Mouse (Mus musculus) left cerebral cortex, postnatal 14 days (tissue): ENCODE data around the gene Csnk2a1. TPM values are rescaled to one million over a fixed set of nuclear protein-coding genes. Genes with fewer than 3 reads are reported as not detected.
"Not testable (repeated sequence)": the region's sequence is repeated elsewhere in the genome, so short reads cannot be mapped to it uniquely, and the experiment has no call there.

Experiments
- DNase-seq, 2 experiments: peaks; one replicate each; pipeline ENCODE4 v3.0.0; 2021 to 2022; ENCODE audit warnings: low spot score in 2 of 2, mixed read lengths in 1 of 2
- intact Hi-C: fragments of 180-260 bp; cut with DNase I; formaldehyde crosslinking; loops from one replicate; pipeline ENCODE4 v1.15.1; 2025
- total RNA-seq, 2 experiments: library from RNA; stranded (reverse); gene quantifications; 2 replicates each; pipeline ENCODE4 v1.2.3; 2021

Csnk2a1 gene
- total RNA-seq, 2 experiments from 2014 or later: 107 TPM

- intact Hi-C loops: no loop called here
- no peak for DNase-seq
Measured at GRCm38 (mm10) chr2:152225536-152225935, 1.1 kb upstream of the Csnk2a1 start.

- peak; percentile 58 to 60 for DNase-seq
- intact Hi-C loops: no loop called here
Measured at GRCm38 (mm10) chr2:152227051-152227481, 427 bp downstream of the Csnk2a1 start.

GRCm38 (mm10) chr2:152230046-152230445 lies 3.4 kb downstream of the Csnk2a1 start:
- intact Hi-C loops: no loop called here
- DNase-seq: peak in 1 of 2 experiments; percentile 23

GRCm38 (mm10) chr2:152237926-152238325 lies 11.3 kb downstream of the Csnk2a1 start:
- DNase-seq: no peak
- intact Hi-C loops: no loop called here

- intact Hi-C loops: no loop called here
- DNase-seq: no peak
Measured at GRCm38 (mm10) chr2:152240580-152240979, 13.9 kb downstream of the Csnk2a1 start.

- intact Hi-C loops: no loop called here
- DNase-seq: no peak
Measured at GRCm38 (mm10) chr2:152247213-152247612, 20.6 kb downstream of the Csnk2a1 start.

GRCm38 (mm10) chr2:152250511-152250910 lies 23.9 kb downstream of the Csnk2a1 start:
- no peak for DNase-seq
- intact Hi-C loops: no loop called here

- no peak for DNase-seq
- intact Hi-C loops: no loop called here
Measured at GRCm38 (mm10) chr2:152259739-152260138, 33.1 kb downstream of the Csnk2a1 start.

GRCm38 (mm10) chr2:152273639-152274038 lies 47.0 kb downstream of the Csnk2a1 start:
- DNase-seq: no peak
- intact Hi-C loops: no loop called here

- intact Hi-C loops: no loop called here
- no peak for DNase-seq
Measured at GRCm38 (mm10) chr2:152281407-152281806, 54.8 kb downstream of the Csnk2a1 start.

GRCm38 (mm10) chr2:152287560-152287959 lies 60.9 kb downstream of the Csnk2a1 start:
- no peak for DNase-seq
- intact Hi-C loops: no loop called here

GRCm38 (mm10) chr2:152288046-152288445 lies 61.4 kb downstream of the Csnk2a1 start:
- intact Hi-C loops: no loop called here
- DNase-seq: no peak

GRCm38 (mm10) chr2:152289623-152290022 lies 63.0 kb downstream of the Csnk2a1 start:
- intact Hi-C loops, DNase-seq: not testable (repeated sequence)

- intact Hi-C loops: no loop called here
- DNase-seq: no peak
Measured at GRCm38 (mm10) chr2:152292475-152292874, 65.8 kb downstream of the Csnk2a1 start.

GRCm38 (mm10) chr2:152293179-152293726 lies 66.6 kb downstream of the Csnk2a1 start:
- intact Hi-C loops: no loop called here
- DNase-seq: peak in 1 of 2 experiments; percentile 25

- intact Hi-C loops: no loop called here
Measured at GRCm38 (mm10) chr2:152293727-152294475, 67.3 kb downstream of the Csnk2a1 start, which contains the start of gene Tbc1d20. TSS of gene Tbc1d20 (plus strand) at chr2:152293828.

GRCm38 (mm10) chr2:152294541-152294940 lies 67.9 kb downstream of the Csnk2a1 start:
- intact Hi-C loops: no loop called here
- DNase-seq: no peak

More at GRCm38 (mm10) chr2:152293727-152294475, 67.3 kb downstream of the Csnk2a1 start, which contains the start of gene Tbc1d20:
- DNase-seq: peak; percentile 83 to 89

- peak in 1 of 2 experiments; percentile 34 for DNase-seq
- intact Hi-C loops: no loop called here
Measured at GRCm38 (mm10) chr2:152302862-152303261, 76.2 kb downstream of the Csnk2a1 start.

- intact Hi-C loops: no loop called here
- DNase-seq: no peak
Measured at GRCm38 (mm10) chr2:152303781-152304180, 77.1 kb downstream of the Csnk2a1 start.

GRCm38 (mm10) chr2:152305480-152305879 lies 78.8 kb downstream of the Csnk2a1 start:
- no peak for DNase-seq
- intact Hi-C loops: no loop called here

- no peak for DNase-seq
Measured at GRCm38 (mm10) chr2:152307186-152307585, 80.5 kb downstream of the Csnk2a1 start.

More at GRCm38 (mm10) chr2:152307186-152307585, 80.5 kb downstream of the Csnk2a1 start:
- intact Hi-C loops: no loop called here
